Mouse (Mus musculus): Measurements from ENCODE around the gene Lyz2. TPM values are rescaled to one million over a fixed set of nuclear protein-coding genes. Genes with fewer than 3 reads are reported as not detected.
"Not testable (repeated sequence)": the region's sequence is repeated elsewhere in the genome, so short reads cannot be mapped to it uniquely, and the experiment has no call there.

Gene Lyz2
- total and polyA plus RNA-seq, 2 experiments, result 39.0 to 130 TPM

- Histone ChIP-seq H3K4me1 (ENCODE audit: control insufficient read depth, insufficient read depth, low read length) (no peaks in the 10 kb centered on the region), H3K4me3 (ENCODE audit: insufficient read depth, low read depth, low read length) (no peak overlapping the region), H3K36me3 (ENCODE audit: control insufficient read depth, insufficient read depth, low read length) (no peaks in the 10 kb centered on the region), H3K27me3 (ENCODE audit: control insufficient read depth, insufficient read depth, low read length) (no peaks in the 10 kb centered on the region), H3K79me2 (ENCODE audit: control insufficient read depth, insufficient read depth, low read length) (no peaks in the 10 kb centered on the region), H3K27ac (replicated peaks; ENCODE audit: insufficient read depth, low read depth, low read length) (no peak overlapping the region), H3K9ac (ENCODE audit: low read depth, low read length) (no peak overlapping the region)
- DNase-seq (ENCODE audit: extremely low read depth, low read depth, low spot score), result no peak
- TF ChIP-seq CTCF (IDR thresholded peaks at IDR 0.05; ENCODE audit: low read depth, low read length) (no peak), POLR2A (IDR thresholded peaks at IDR 0.05; ENCODE audit: extremely low read depth, insufficient read depth, low read length) (no peak)
- WGBS, result 75% methylated on average over 3 of the region's 3 CpGs
These were observed 5.2 kb upstream of the Lyz2 start for GRCm38 (mm10) chr10:117287226-117287850.

GRCm38 (mm10) chr10:117286366-117286970, 4.3 kb upstream of the Lyz2 start:
- no peaks in the 10 kb centered on the region for H3K79me2 ChIP-seq (ENCODE audit: control insufficient read depth, insufficient read depth, low read length)
- DNase-seq (ENCODE audit: extremely low read depth, low read depth, low spot score), result no peak
- no peak overlapping the region for H3K27ac ChIP-seq (replicated peaks; ENCODE audit: insufficient read depth, low read depth, low read length)
- H3K4me3 ChIP-seq (ENCODE audit: insufficient read depth, low read depth, low read length), result no peak overlapping the region
- WGBS, result 90% methylated on average over 6 of the region's 6 CpGs
- no peaks in the 10 kb centered on the region for H3K4me1 ChIP-seq (ENCODE audit: control insufficient read depth, insufficient read depth, low read length)
- H3K27me3 ChIP-seq (ENCODE audit: control insufficient read depth, insufficient read depth, low read length), result no peaks in the 10 kb centered on the region
- TF ChIP-seq POLR2A (IDR thresholded peaks at IDR 0.05; ENCODE audit: extremely low read depth, insufficient read depth, low read length), result no peak
- TF ChIP-seq CTCF (IDR thresholded peaks at IDR 0.05; ENCODE audit: low read depth, low read length), result no peak
- no peaks in the 10 kb centered on the region for H3K36me3 ChIP-seq (ENCODE audit: control insufficient read depth, insufficient read depth, low read length)
- no peak overlapping the region for H3K9ac ChIP-seq (ENCODE audit: low read depth, low read length)

GRCm38 (mm10) chr10:117285584-117285983, 3.5 kb upstream of the Lyz2 start:
- H3K4me1 ChIP-seq (ENCODE audit: control insufficient read depth, insufficient read depth, low read length); H3K27me3 ChIP-seq (ENCODE audit: control insufficient read depth, insufficient read depth, low read length); H3K79me2 ChIP-seq (ENCODE audit: control insufficient read depth, insufficient read depth, low read length); H3K4me3 ChIP-seq (ENCODE audit: insufficient read depth, low read depth, low read length); H3K36me3 ChIP-seq (ENCODE audit: control insufficient read depth, insufficient read depth, low read length); DNase-seq (ENCODE audit: extremely low read depth, low read depth, low spot score); H3K27ac ChIP-seq (replicated peaks; ENCODE audit: insufficient read depth, low read depth, low read length); H3K9ac ChIP-seq (ENCODE audit: low read depth, low read length): not testable (repeated sequence)
- WGBS, result 85% methylated on average over 4 of the region's 7 CpGs

- no peak overlapping the region for H3K27ac ChIP-seq (replicated peaks; ENCODE audit: insufficient read depth, low read depth, low read length)
- no peaks in the 10 kb centered on the region for H3K36me3 ChIP-seq (ENCODE audit: control insufficient read depth, insufficient read depth, low read length)
- 79% methylated on average over 10 of the region's 10 CpGs for WGBS
- H3K4me3 ChIP-seq (ENCODE audit: insufficient read depth, low read depth, low read length), result no peak overlapping the region
- no peak overlapping the region for H3K9ac ChIP-seq (ENCODE audit: low read depth, low read length)
- TF ChIP-seq POLR2A (IDR thresholded peaks at IDR 0.05; ENCODE audit: extremely low read depth, insufficient read depth, low read length) (no peak), CTCF (IDR thresholded peaks at IDR 0.05; ENCODE audit: low read depth, low read length) (no peak)
- DNase-seq (ENCODE audit: extremely low read depth, low read depth, low spot score), result peak; percentile 30
- no peaks in the 10 kb centered on the region for H3K27me3 ChIP-seq (ENCODE audit: control insufficient read depth, insufficient read depth, low read length)
- no peaks in the 10 kb centered on the region for H3K79me2 ChIP-seq (ENCODE audit: control insufficient read depth, insufficient read depth, low read length)
- no peaks in the 10 kb centered on the region for H3K4me1 ChIP-seq (ENCODE audit: control insufficient read depth, insufficient read depth, low read length)
These were observed 2.7 kb upstream of the Lyz2 start for GRCm38 (mm10) chr10:117284578-117285520.

GRCm38 (mm10) chr10:117283871-117284577, 1.9 kb upstream of the Lyz2 start:
- Histone ChIP-seq H3K36me3 (ENCODE audit: control insufficient read depth, insufficient read depth, low read length) (no peaks in the 10 kb centered on the region), H3K79me2 (ENCODE audit: control insufficient read depth, insufficient read depth, low read length) (no peaks in the 10 kb centered on the region), H3K9ac (ENCODE audit: low read depth, low read length) (no peak overlapping the region), H3K4me1 (ENCODE audit: control insufficient read depth, insufficient read depth, low read length) (no peaks in the 10 kb centered on the region), H3K27me3 (ENCODE audit: control insufficient read depth, insufficient read depth, low read length) (no peaks in the 10 kb centered on the region), H3K27ac (replicated peaks; ENCODE audit: insufficient read depth, low read depth, low read length) (no peak overlapping the region), H3K4me3 (ENCODE audit: insufficient read depth, low read depth, low read length) (no peak overlapping the region)
- TF ChIP-seq CTCF (IDR thresholded peaks at IDR 0.05; ENCODE audit: low read depth, low read length) (no peak), POLR2A (IDR thresholded peaks at IDR 0.05; ENCODE audit: extremely low read depth, insufficient read depth, low read length) (no peak)
- DNase-seq (ENCODE audit: extremely low read depth, low read depth, low spot score), result no peak
- WGBS, result 79% methylated on average over 7 of the region's 7 CpGs

GRCm38 (mm10) chr10:117283196-117283595, 1.1 kb upstream of the Lyz2 start:
- whole genome bisulfite sequencing, result 82% methylated on average over 4 of the region's 4 CpGs
- H3K36me3 ChIP-seq (ENCODE audit: control insufficient read depth, insufficient read depth, low read length); H3K27ac ChIP-seq (replicated peaks; ENCODE audit: insufficient read depth, low read depth, low read length); H3K79me2 ChIP-seq (ENCODE audit: control insufficient read depth, insufficient read depth, low read length); DNase-seq (ENCODE audit: extremely low read depth, low read depth, low spot score); H3K4me3 ChIP-seq (ENCODE audit: insufficient read depth, low read depth, low read length); H3K9ac ChIP-seq (ENCODE audit: low read depth, low read length); H3K27me3 ChIP-seq (ENCODE audit: control insufficient read depth, insufficient read depth, low read length); H3K4me1 ChIP-seq (ENCODE audit: control insufficient read depth, insufficient read depth, low read length): not testable (repeated sequence)

Data from liver, adult 2 months (tissue).